Mouse (Mus musculus) ES-Bruce4 (cell line): ENCODE measurements around the gene 4930519P11Rik. TPM values are rescaled to one million over a fixed set of nuclear protein-coding genes. Genes with fewer than 3 reads are reported as not detected.

Experiments
- H3K27ac ChIP-seq: 2 replicates; pipeline ENCODE4 v1.5.1; 2012; ENCODE audit warnings: low read length, inconsistent platforms; ENCODE audit not compliant: insufficient read depth
- H3K27me3 ChIP-seq: 2 replicates; pipeline ENCODE4 v1.6.1; 2012; ENCODE audit warnings: mild to moderate bottlenecking, low read length, inconsistent platforms; ENCODE audit not compliant: control insufficient read depth, poor library complexity, insufficient read depth, severe bottlenecking
- H3K36me3 ChIP-seq: 2 replicates; pipeline ENCODE4 v1.6.1; 2012; ENCODE audit warnings: inconsistent platforms, mild to moderate bottlenecking, low read length, moderate library complexity; ENCODE audit not compliant: control insufficient read depth, poor library complexity, insufficient read depth, severe bottlenecking
- H3K4me1 ChIP-seq: one replicate; pipeline ENCODE4 v1.8.1; 2011; ENCODE audit warnings: low read length; ENCODE audit not compliant: control insufficient read depth, insufficient read depth
- H3K4me3 ChIP-seq: 2 replicates; pipeline ENCODE4 v1.5.1; 2011; ENCODE audit warnings: low read depth, mild to moderate bottlenecking, low read length
- H3K9ac ChIP-seq: 2 replicates; pipeline ENCODE4 v1.6.1; 2012; ENCODE audit warnings: low read depth, mild to moderate bottlenecking, inconsistent platforms; ENCODE audit not compliant: poor library complexity, severe bottlenecking
- H3K9me3 ChIP-seq: replicated peaks from 2 replicates; pipeline ENCODE4 v1.6.1; 2012; ENCODE audit warnings: mild to moderate bottlenecking, low read length, inconsistent platforms; ENCODE audit not compliant: control insufficient read depth, poor library complexity, insufficient read depth, severe bottlenecking
- CTCF ChIP-seq: IDR thresholded peaks from one replicate; pipeline ENCODE4 v1.8.1; 2011; ENCODE audit warnings: low read depth, low read length
- EP300 ChIP-seq: IDR thresholded peaks from 2 replicates; pipeline ENCODE4 v1.6.1; 2011; ENCODE audit warnings: low read depth, low read length; ENCODE audit not compliant: insufficient read depth
- POLR2A ChIP-seq: IDR thresholded peaks from one replicate; pipeline ENCODE4 v1.8.1; 2011; ENCODE audit warnings: low read length; ENCODE audit not compliant: insufficient read depth
- polyA plus RNA-seq: library from polyadenylated mRNA; stranded (reverse); fragments of >200 nt; gene quantifications from 2 replicates; pipeline ENCODE4 v1.2.4, GENCODE M21; 2011; ENCODE audit warnings: low read depth; ENCODE audit not compliant: missing spikeins, insufficient read depth, insufficient read length

4930519P11Rik gene
- polyA plus RNA-seq, 1 experiment, result not detected

- TF ChIP-seq POLR2A (no peak), EP300 (no peak), CTCF (no peak)
These were observed 17.5 kb downstream of the 4930519P11Rik start for GRCm38 (mm10) chr2:154595775-154596174.

DNA sequence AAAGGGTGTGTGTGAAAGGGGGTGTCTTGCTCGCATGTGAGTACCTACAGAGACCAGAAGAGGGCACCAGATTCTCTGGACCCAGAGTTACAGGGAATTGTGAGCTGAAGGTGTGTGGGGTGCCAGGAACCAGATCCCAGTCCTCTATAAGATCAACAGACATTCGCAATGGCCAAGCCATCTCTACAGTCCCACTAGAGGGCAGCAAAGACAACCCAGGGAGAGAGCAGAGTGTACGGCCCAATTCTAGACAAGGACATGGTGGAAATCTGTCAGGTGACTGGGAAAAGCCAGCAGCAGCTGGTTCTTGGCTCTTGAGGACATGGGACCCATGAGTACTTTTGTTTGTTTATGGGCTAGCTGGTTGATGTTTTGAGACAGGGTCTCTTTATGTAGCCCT is 20.2 kb downstream of the 4930519P11Rik start:
- no peak overlapping the region for H3K27ac ChIP-seq
- no peaks in the 10 kb centered on the region for H3K36me3 ChIP-seq
- no peak overlapping the region for H3K4me3 ChIP-seq
- H3K9ac ChIP-seq, result no peak overlapping the region
- H3K9me3 ChIP-seq, result no peaks in the 10 kb centered on the region
- no peaks in the 10 kb centered on the region for H3K27me3 ChIP-seq
- H3K4me1 ChIP-seq, result no peaks in the 10 kb centered on the region
- TF ChIP-seq CTCF (peak; percentile 65), EP300 (no peak), POLR2A (no peak)

More at GRCm38 (mm10) chr2:154595775-154596174, 17.5 kb downstream of the 4930519P11Rik start:
- H3K27ac ChIP-seq, result no peak overlapping the region
- no peak overlapping the region for H3K4me3 ChIP-seq
- no peaks in the 10 kb centered on the region for H3K4me1 ChIP-seq
- H3K27me3 ChIP-seq, result no peaks in the 10 kb centered on the region
- H3K9ac ChIP-seq, result no peak overlapping the region
- no peaks in the 10 kb centered on the region for H3K36me3 ChIP-seq
- H3K9me3 ChIP-seq, result no peaks in the 10 kb centered on the region

- TF ChIP-seq EP300, result no peak
- no peak overlapping the region for H3K9ac ChIP-seq
- no peak overlapping the region for H3K4me3 ChIP-seq
- H3K36me3 ChIP-seq, result no peaks in the 10 kb centered on the region
- H3K9me3 ChIP-seq, result no peaks in the 10 kb centered on the region
- H3K27ac ChIP-seq, result no peak overlapping the region
- no peaks in the 10 kb centered on the region for H3K27me3 ChIP-seq
- H3K4me1 ChIP-seq, result no peaks in the 10 kb centered on the region
These were observed 22.0 kb downstream of the 4930519P11Rik start for GRCm38 (mm10) chr2:154591239-154591638.

- no peaks in the 10 kb centered on the region for H3K4me1 ChIP-seq
- TF ChIP-seq POLR2A, result no peak
- no peak for TF ChIP-seq CTCF
- no peak for TF ChIP-seq EP300
- H3K9ac ChIP-seq, result no peak overlapping the region
- H3K27me3 ChIP-seq, result no peaks in the 10 kb centered on the region
- no peak overlapping the region for H3K27ac ChIP-seq
- H3K36me3 ChIP-seq, result no peaks in the 10 kb centered on the region
- H3K4me3 ChIP-seq, result no peak overlapping the region
- H3K9me3 ChIP-seq, result no peaks in the 10 kb centered on the region
These were observed 24.2 kb downstream of the 4930519P11Rik start for GRCm38 (mm10) chr2:154589051-154589450.

GRCm38 (mm10) chr2:154586405-154586804 is 26.8 kb downstream of the 4930519P11Rik start:
- no peaks in the 10 kb centered on the region for H3K4me1 ChIP-seq
- no peaks in the 10 kb centered on the region for H3K27me3 ChIP-seq
- no peaks in the 10 kb centered on the region for H3K9me3 ChIP-seq
- TF ChIP-seq POLR2A, result no peak
- TF ChIP-seq EP300, result no peak
- peak; percentile 82 for TF ChIP-seq CTCF
- no peak overlapping the region for H3K27ac ChIP-seq
- no peaks in the 10 kb centered on the region for H3K36me3 ChIP-seq
- no peak overlapping the region for H3K4me3 ChIP-seq
- no peak overlapping the region for H3K9ac ChIP-seq

- H3K9ac ChIP-seq, result no peak overlapping the region
- H3K4me1 ChIP-seq, result no peaks in the 10 kb centered on the region
- no peaks in the 10 kb centered on the region for H3K36me3 ChIP-seq
- no peak overlapping the region for H3K4me3 ChIP-seq
- no peaks in the 10 kb centered on the region for H3K9me3 ChIP-seq
- no peaks in the 10 kb centered on the region for H3K27me3 ChIP-seq
- no peak overlapping the region for H3K27ac ChIP-seq
- TF ChIP-seq EP300, result no peak
- no peak for TF ChIP-seq CTCF
- TF ChIP-seq POLR2A, result no peak
These were observed 28.2 kb downstream of the 4930519P11Rik start for GRCm38 (mm10) chr2:154584931-154585601.
